Mouse (Mus musculus): ENCODE results near the gene Sycp2. TPM values are rescaled to one million over a fixed set of nuclear protein-coding genes. Genes with fewer than 3 reads are reported as not detected.
"Not testable (repeated sequence)": the region's sequence is repeated elsewhere in the genome, so short reads cannot be mapped to it uniquely, and the experiment has no call there.

The Sycp2 gene
- total RNA-seq, 2 experiments from 2014 or later = 0.87 to 1.7 TPM

- DNase-seq (ENCODE audit: low spot score) = no peak
- intact Hi-C loops (cut with DNase I) = no loop called here
Measured at GRCm38 (mm10) chr2:178414261-178415149, 7.0 kb upstream of the Sycp2 start, which contains the start of the genes Ppp1r3d and Fam217b. Gene Ppp1r3d, minus strand, starts transcription at chr2:178414472. Gene Fam217b, plus strand, starts transcription at chr2:178414524.

- intact Hi-C loops (cut with DNase I) = no loop called here
- DNase-seq (ENCODE audit: low spot score) = no peak
Measured at GRCm38 (mm10) chr2:178413481-178414260, 6.2 kb upstream of the Sycp2 start.

GRCm38 (mm10) chr2:178413081-178413480 lies 5.6 kb upstream of the Sycp2 start:
- DNase-seq (ENCODE audit: low spot score) = no peak
- intact Hi-C loops (cut with DNase I) = no loop called here

GRCm38 (mm10) chr2:178412598-178412997 lies 5.1 kb upstream of the Sycp2 start:
- DNase-seq (ENCODE audit: low spot score) = peak; percentile 40
- intact Hi-C loops (cut with DNase I) = no loop called here

GRCm38 (mm10) chr2:178410286-178410685 lies 2.8 kb upstream of the Sycp2 start:
- intact Hi-C loops (cut with DNase I) = no loop called here
- no peak for DNase-seq (ENCODE audit: low spot score)

- DNase-seq (ENCODE audit: low spot score) = no peak
- intact Hi-C loops (cut with DNase I) = no loop called here
Measured at GRCm38 (mm10) chr2:178409024-178409423, 1.5 kb upstream of the Sycp2 start.

GRCm38 (mm10) chr2:178342597-178342996 lies 64.9 kb downstream of the Sycp2 start:
- no peak for DNase-seq (ENCODE audit: low spot score)
- intact Hi-C loops (cut with DNase I) = no loop called here

- DNase-seq (ENCODE audit: low spot score); intact Hi-C loops (cut with DNase I): not testable (repeated sequence)
Measured at GRCm38 (mm10) chr2:178342105-178342504, 65.4 kb downstream of the Sycp2 start.

- DNase-seq (ENCODE audit: low spot score) = no peak
- intact Hi-C loops (cut with DNase I) = loop anchor here (2.0 to 5.0 kb wide), 2 partner anchors 52 to 242 kb away; no protein-coding TSS in a partner anchor
Measured at GRCm38 (mm10) chr2:178339044-178339443, 68.4 kb downstream of the Sycp2 start.

GRCm38 (mm10) chr2:178337878-178338277 lies 69.6 kb downstream of the Sycp2 start:
- no peak for DNase-seq (ENCODE audit: low spot score)
- intact Hi-C loops (cut with DNase I) = loop anchor here (2.0 to 5.0 kb wide), 2 partner anchors 51 to 241 kb away; no protein-coding TSS in a partner anchor

GRCm38 (mm10) chr2:178329986-178330385 lies 77.5 kb downstream of the Sycp2 start:
- DNase-seq (ENCODE audit: low spot score) = no peak
- intact Hi-C loops (cut with DNase I) = no loop called here

- intact Hi-C loops (cut with DNase I) = no loop called here
- no peak for DNase-seq (ENCODE audit: low spot score)
Measured at GRCm38 (mm10) chr2:178329551-178329950, 77.9 kb downstream of the Sycp2 start.

GRCm38 (mm10) chr2:178327466-178328040 lies 79.9 kb downstream of the Sycp2 start:
- DNase-seq (ENCODE audit: low spot score) = peak; percentile 15
- intact Hi-C loops (cut with DNase I) = no loop called here

GRCm38 (mm10) chr2:178326750-178327465 lies 80.6 kb downstream of the Sycp2 start:
- no peak for DNase-seq (ENCODE audit: low spot score)
- intact Hi-C loops (cut with DNase I) = no loop called here

- intact Hi-C loops (cut with DNase I) = no loop called here
- DNase-seq (ENCODE audit: low spot score) = no peak
Measured at GRCm38 (mm10) chr2:178326067-178326466, 81.4 kb downstream of the Sycp2 start.

- intact Hi-C loops (cut with DNase I) = no loop called here
Measured at GRCm38 (mm10) chr2:178324818-178325217, 82.7 kb downstream of the Sycp2 start.

GRCm38 (mm10) chr2:178324410-178324809 lies 83.1 kb downstream of the Sycp2 start:
- no peak for DNase-seq (ENCODE audit: low spot score)
- intact Hi-C loops (cut with DNase I) = no loop called here

More at GRCm38 (mm10) chr2:178324818-178325217, 82.7 kb downstream of the Sycp2 start:
- no peak for DNase-seq (ENCODE audit: low spot score)

- no peak for DNase-seq (ENCODE audit: low spot score)
- intact Hi-C loops (cut with DNase I) = no loop called here
Measured at GRCm38 (mm10) chr2:178321271-178321670, 86.2 kb downstream of the Sycp2 start.

- intact Hi-C loops (cut with DNase I) = no loop called here
- DNase-seq (ENCODE audit: low spot score) = no peak
Measured at GRCm38 (mm10) chr2:178319766-178320165, 87.7 kb downstream of the Sycp2 start.

GRCm38 (mm10) chr2:178316281-178316680 lies 91.2 kb downstream of the Sycp2 start:
- DNase-seq (ENCODE audit: low spot score) = no peak
- intact Hi-C loops (cut with DNase I) = no loop called here
